Mouse (Mus musculus): Measurements from ENCODE around the gene Atp5s. TPM values are rescaled to one million over a fixed set of nuclear protein-coding genes. Genes with fewer than 3 reads are reported as not detected.

Atp5s gene
- polyA plus RNA-seq, 2 experiments: 29.4 to 30.8 TPM

GRCm38 (mm10) chr12:69777957-69778356, 53.2 kb downstream of the Atp5s start:
- no peak for DNase-seq (ENCODE audit: low spot score)
- Histone ChIP-seq H3K4me1 (ENCODE audit: control insufficient read depth, insufficient read depth, low read length) (0 out of 2 replicates have a peak, but pooled peaks cover 7% of the 10 kb centered on the region), H3K9me3 (ENCODE audit: control insufficient read depth, low read length) (no peaks in the 10 kb centered on the region), H3K9ac (ENCODE audit: low read depth, low read length, severe bottlenecking) (no peak overlapping the region), H3K36me3 (ENCODE audit: control insufficient read depth, insufficient read depth, low read length) (no peaks in the 10 kb centered on the region), H3K4me2 (replicated peaks; ENCODE audit: low read depth, low read length, severe bottlenecking) (no peak overlapping the region), H3K27ac (replicated peaks; ENCODE audit: low read depth, low read length) (no peak overlapping the region), H3K27me3 (ENCODE audit: control insufficient read depth, insufficient read depth, low read length) (no peaks in the 10 kb centered on the region), H3K4me3 (replicated peaks; ENCODE audit: low read length) (no peak overlapping the region)
- no peak for ATAC-seq (ENCODE audit: low FRiP score, low read depth)
- TF ChIP-seq POLR2A (IDR thresholded peaks at IDR 0.05; ENCODE audit: borderline replicate concordance, extremely low read depth, insufficient read depth, insufficient read length): no peak
- 52% methylated on average over 2 of the region's 2 CpGs for WGBS

- WGBS: 61% methylated on average over 8 of the region's 8 CpGs
- Histone ChIP-seq H3K4me3 (replicated peaks; ENCODE audit: low read length) (no peak overlapping the region), H3K9ac (ENCODE audit: low read depth, low read length, severe bottlenecking) (no peak overlapping the region), H3K27me3 (ENCODE audit: control insufficient read depth, insufficient read depth, low read length) (no peaks in the 10 kb centered on the region), H3K36me3 (ENCODE audit: control insufficient read depth, insufficient read depth, low read length) (no peaks in the 10 kb centered on the region), H3K27ac (replicated peaks; ENCODE audit: low read depth, low read length) (no peak overlapping the region), H3K9me3 (ENCODE audit: control insufficient read depth, low read length) (no peaks in the 10 kb centered on the region), H3K4me2 (replicated peaks; ENCODE audit: low read depth, low read length, severe bottlenecking) (no peak overlapping the region), H3K4me1 (ENCODE audit: control insufficient read depth, insufficient read depth, low read length) (0 out of 2 replicates have a peak, but pooled peaks cover 6% of the 10 kb centered on the region)
- ATAC-seq (ENCODE audit: low FRiP score, low read depth) (no peak), DNase-seq (ENCODE audit: low spot score) (no peak)
- no peak for TF ChIP-seq POLR2A (IDR thresholded peaks at IDR 0.05; ENCODE audit: borderline replicate concordance, extremely low read depth, insufficient read depth, insufficient read length)
Observed at GRCm38 (mm10) chr12:69781480-69781879, 56.7 kb downstream of the Atp5s start.

GRCm38 (mm10) chr12:69781935-69782650, 57.3 kb downstream of the Atp5s start:
- Histone ChIP-seq H3K27ac (replicated peaks; ENCODE audit: low read depth, low read length) (no peak overlapping the region), H3K9ac (ENCODE audit: low read depth, low read length, severe bottlenecking) (no peak overlapping the region), H3K4me2 (replicated peaks; ENCODE audit: low read depth, low read length, severe bottlenecking) (no peak overlapping the region), H3K27me3 (ENCODE audit: control insufficient read depth, insufficient read depth, low read length) (no peaks in the 10 kb centered on the region), H3K36me3 (ENCODE audit: control insufficient read depth, insufficient read depth, low read length) (no peaks in the 10 kb centered on the region), H3K4me1 (ENCODE audit: control insufficient read depth, insufficient read depth, low read length) (0 out of 2 replicates have a peak, but pooled peaks cover 5% of the 10 kb centered on the region), H3K9me3 (ENCODE audit: control insufficient read depth, low read length) (no peaks in the 10 kb centered on the region), H3K4me3 (replicated peaks; ENCODE audit: low read length) (no peak overlapping the region)
- no peak for DNase-seq (ENCODE audit: low spot score)
- no peak for ATAC-seq (ENCODE audit: low FRiP score, low read depth)
- TF ChIP-seq POLR2A (IDR thresholded peaks at IDR 0.05; ENCODE audit: borderline replicate concordance, extremely low read depth, insufficient read depth, insufficient read length): no peak
- 76% methylated on average over 10 of the region's 10 CpGs for WGBS

GRCm38 (mm10) chr12:69783247-69784025, 58.7 kb downstream of the Atp5s start:
- ATAC-seq (ENCODE audit: low FRiP score, low read depth): no peak
- H3K27me3 ChIP-seq (ENCODE audit: control insufficient read depth, insufficient read depth, low read length): no peaks in the 10 kb centered on the region
- H3K36me3 ChIP-seq (ENCODE audit: control insufficient read depth, insufficient read depth, low read length): no peaks in the 10 kb centered on the region
- WGBS: 67% methylated on average over 6 of the region's 6 CpGs
- H3K27ac ChIP-seq (replicated peaks; ENCODE audit: low read depth, low read length): no peak overlapping the region
- H3K9ac ChIP-seq (ENCODE audit: low read depth, low read length, severe bottlenecking): no peak overlapping the region
- H3K9me3 ChIP-seq (ENCODE audit: control insufficient read depth, low read length): no peaks in the 10 kb centered on the region
- no peak overlapping the region for H3K4me2 ChIP-seq (replicated peaks; ENCODE audit: low read depth, low read length, severe bottlenecking)
- TF ChIP-seq POLR2A (IDR thresholded peaks at IDR 0.05; ENCODE audit: borderline replicate concordance, extremely low read depth, insufficient read depth, insufficient read length): no peak
- DNase-seq (ENCODE audit: low spot score): no peak
- no peaks in the 10 kb centered on the region for H3K4me1 ChIP-seq (ENCODE audit: control insufficient read depth, insufficient read depth, low read length)
- no peak overlapping the region for H3K4me3 ChIP-seq (replicated peaks; ENCODE audit: low read length)

GRCm38 (mm10) chr12:69785471-69785870, 60.7 kb downstream of the Atp5s start:
- Histone ChIP-seq H3K4me1 (ENCODE audit: control insufficient read depth, insufficient read depth, low read length) (peaks cover 6% of the 10 kb centered on the region; the same call in 1 of the 2 replicates), H3K27me3 (ENCODE audit: control insufficient read depth, insufficient read depth, low read length) (peaks cover under 1% of the 10 kb centered on the region), H3K9me3 (ENCODE audit: control insufficient read depth, low read length) (no peaks in the 10 kb centered on the region), H3K27ac (replicated peaks; ENCODE audit: low read depth, low read length) (no peak overlapping the region), H3K36me3 (ENCODE audit: control insufficient read depth, insufficient read depth, low read length) (no peaks in the 10 kb centered on the region), H3K4me3 (replicated peaks; ENCODE audit: low read length) (no peak overlapping the region), H3K9ac (ENCODE audit: low read depth, low read length, severe bottlenecking) (no peak overlapping the region), H3K4me2 (replicated peaks; ENCODE audit: low read depth, low read length, severe bottlenecking) (no peak overlapping the region)
- 84% methylated on average over 9 of the region's 9 CpGs for WGBS
- ATAC-seq (ENCODE audit: low FRiP score, low read depth) (no peak), DNase-seq (ENCODE audit: low spot score) (no peak)
- TF ChIP-seq POLR2A (IDR thresholded peaks at IDR 0.05; ENCODE audit: borderline replicate concordance, extremely low read depth, insufficient read depth, insufficient read length): no peak

Measured in limb, embryonic 14.5 days (tissue).